Mouse (Mus musculus) induced T-regulatory cell, adult 2 months (primary cell): ENCODE results near the gene Tyw5.

Source experiments
- DNase-seq: peaks from one replicate; pipeline ENCODE4 v3.0.0-alpha.2; 2012; ENCODE audit warnings: low read depth

Gene Tyw5

DNA sequence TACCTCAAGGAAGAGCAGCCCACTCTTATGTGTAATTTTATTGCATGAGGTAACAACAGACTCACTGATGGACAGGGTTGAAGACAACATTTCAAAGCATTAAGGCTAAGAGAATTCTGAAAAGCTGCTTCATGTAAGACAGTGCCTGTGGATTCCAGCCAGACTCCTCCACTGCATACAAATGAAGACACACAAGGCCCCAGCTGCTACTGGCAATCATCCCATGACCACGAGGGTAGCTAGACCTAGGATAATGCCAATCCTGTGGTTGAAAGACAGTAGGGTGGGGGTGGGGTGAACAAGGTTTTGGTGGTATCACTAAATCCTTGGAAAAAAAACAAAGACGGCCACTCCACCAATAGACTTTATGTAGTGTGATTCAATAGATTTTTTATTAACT is 19.0 kb downstream of the Tyw5 start:
- DNase-seq: no peak

DNA sequence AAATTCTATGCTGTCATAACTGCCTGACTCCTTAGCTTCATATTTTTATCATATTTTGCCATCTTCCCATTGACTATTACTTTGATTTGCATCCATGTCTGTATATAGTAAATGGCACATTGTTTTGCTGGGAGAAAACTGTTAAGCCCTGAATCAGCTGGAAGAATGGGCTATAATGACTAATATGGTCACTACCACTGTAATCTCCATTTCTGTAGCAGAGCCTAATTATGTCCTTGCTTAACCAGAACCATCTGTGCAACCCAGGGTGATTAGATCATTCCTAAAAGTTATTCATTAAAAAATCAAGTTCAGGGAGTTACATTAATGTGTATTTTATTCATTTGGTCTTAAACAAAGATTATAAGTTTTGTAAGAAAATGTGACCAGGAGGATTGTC is 20.4 kb downstream of the Tyw5 start:
- DNase-seq: no peak

DNA sequence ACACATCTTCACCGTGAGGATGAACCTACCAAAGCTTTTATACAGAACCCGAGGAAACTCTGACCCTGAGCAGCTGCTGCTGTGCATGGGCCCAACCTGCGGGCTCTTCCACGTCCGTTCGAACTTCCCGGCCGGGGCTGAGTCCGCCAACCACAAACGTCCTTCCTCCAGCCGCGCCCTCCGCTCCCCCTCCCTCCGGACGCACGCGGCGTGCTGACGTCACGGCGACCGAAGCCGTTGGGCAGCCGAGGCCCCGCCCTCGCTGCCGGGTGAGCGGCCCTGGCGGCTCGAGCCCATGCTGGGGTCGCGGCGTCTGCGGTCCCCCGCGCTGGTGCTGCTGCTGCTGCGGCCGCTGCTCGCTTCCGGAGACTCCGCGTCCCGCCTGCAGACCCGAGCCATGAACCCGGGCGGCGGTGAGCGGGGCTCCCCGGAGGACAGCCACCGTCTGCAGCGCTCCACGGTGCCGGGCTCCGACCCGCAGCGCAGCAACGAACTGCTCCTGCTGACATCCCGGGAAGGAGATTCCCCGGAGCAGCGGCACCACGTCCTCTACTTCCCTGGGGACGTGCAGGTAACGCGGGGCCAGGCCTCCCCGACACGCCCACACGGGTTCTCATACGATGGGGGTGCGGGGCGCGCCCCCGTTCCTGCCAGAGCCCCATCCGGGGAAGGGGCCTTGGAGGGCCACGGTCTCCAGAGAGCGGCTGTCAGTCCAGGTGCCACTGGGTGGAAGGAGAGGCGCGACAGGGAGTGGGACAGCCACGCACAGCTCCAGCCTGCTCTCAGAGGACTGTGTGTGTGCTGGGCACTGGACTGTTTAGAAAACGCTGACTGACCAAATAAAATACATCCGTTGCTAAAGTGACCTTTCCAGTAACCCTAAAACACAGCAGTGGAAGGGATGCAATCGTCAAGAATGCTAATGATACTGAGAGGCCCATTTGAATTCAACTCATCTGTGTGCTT is 29.2 kb downstream of the Tyw5 start, which contains the start of gene 1700066M21Rik:
1700066M21Rik (plus strand) TSS at position 245 of the 966 bp plus-strand sequence.
- DNase-seq: peak; percentile 90

DNA sequence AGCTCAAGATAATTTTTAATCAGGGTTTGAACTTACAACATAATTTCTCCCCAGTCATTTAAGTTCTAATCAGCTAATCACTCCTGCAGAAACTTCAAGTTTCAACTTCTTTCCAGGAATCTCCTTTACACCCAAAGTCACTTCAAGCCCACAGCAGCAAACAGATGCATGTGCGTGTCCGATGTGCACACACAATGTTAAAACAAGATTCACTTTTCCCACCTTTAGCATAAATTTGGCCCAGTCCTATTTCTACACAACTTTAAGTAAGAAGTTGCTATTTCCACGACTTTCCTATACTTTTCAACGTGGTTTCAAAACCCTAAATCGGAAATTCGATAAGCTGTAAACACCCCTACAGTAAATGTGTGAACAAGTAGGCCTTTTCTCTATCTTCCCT is 30.1 kb downstream of the Tyw5 start:
- DNase-seq: no peak

DNA sequence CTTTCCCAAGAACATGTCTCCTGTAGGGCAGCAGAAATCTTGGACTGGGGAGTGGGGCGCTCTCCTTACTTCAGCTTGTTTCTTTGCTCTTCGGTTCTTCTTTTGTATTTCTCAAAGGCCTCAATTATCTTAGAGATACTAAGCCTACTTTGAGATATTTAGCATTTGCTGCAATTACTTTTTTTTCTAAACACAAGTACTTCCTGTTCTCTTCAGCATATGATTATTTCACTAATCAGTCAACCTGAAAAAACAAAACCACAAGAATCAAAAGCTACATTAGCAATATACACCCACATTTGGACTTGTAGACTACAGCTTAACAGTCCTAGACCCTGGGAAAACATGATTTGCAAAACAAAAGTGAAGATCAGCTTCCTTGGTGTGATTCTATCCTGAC is 31.6 kb downstream of the Tyw5 start:
- DNase-seq: peak; percentile 37

DNA sequence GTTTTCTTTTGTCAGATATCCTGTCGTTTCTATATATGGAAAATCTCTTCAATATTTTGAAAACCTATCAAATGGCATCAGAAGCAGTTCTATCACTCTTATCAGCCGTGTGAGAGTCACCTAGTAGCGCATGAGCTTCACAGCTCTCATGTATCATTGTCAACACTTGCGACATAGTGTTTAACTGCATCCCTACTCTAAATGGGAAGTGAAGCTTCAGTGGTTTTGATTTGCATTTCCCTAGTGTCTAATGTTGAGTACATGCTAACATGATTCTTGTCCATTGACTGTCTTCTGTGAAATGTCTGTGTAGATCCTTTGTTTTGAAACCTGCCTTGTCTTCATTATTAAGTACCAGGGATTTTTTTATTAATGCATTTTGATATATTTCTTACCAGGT is 36.5 kb downstream of the Tyw5 start:
- no peak for DNase-seq

DNA sequence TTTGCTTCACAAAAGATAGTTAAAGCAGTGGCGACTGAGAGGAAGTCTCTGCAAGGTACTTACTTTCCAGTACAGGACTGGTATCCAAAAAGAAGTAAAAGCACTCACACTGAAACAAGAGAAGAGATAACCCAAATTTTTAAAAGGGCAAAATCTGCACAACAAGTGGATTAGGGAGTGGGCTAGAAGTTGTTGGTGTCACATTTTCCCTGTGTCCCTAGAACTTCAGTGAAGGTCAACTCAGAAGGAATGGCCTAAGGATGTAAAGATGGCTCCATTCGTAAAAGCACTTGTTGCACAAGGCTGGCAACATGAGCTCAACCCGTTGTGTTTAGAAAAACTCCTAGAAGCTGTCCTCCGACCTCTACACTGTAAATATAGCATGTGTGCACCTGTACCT is 37.8 kb downstream of the Tyw5 start:
- DNase-seq: no peak

DNA sequence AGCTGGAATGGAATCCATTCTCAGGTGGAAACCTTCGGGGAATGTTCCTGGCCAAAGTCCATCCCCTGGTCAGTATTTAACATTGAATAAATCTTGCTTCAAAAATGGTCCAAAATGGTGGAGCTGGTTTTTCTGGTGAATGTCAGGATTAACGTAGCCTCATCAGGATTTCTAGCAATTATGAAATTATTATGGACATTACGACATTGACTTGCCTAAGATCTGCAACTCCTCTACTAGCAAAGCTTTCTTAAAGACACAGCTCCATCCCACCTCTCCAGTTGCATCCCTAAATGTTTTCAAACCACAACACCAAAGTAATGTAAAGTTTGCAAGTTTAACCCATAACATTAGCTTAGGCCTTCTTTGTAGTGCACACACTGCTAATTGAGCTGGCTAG is 39.5 kb downstream of the Tyw5 start:
- DNase-seq: no peak

DNA sequence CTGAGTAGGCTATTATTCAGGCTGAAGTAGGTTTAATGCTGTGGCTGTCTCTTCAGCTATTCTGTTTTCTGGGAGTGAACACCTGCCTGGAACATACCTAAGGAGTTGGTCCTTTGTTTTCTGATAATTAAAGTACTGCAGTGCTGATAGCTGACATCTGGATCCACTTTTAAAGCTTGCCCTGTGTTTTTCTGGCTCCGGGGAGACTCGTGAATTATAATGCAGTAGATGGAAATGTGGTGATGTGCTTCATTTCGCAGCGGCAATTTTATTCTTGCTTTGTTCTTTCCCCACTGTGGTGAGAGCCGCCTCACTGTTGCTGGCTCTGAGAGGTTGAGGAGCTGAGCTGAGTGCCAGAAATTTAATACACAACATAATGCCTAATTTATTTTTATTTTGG is 48.4 kb downstream of the Tyw5 start:
- DNase-seq: no peak

DNA sequence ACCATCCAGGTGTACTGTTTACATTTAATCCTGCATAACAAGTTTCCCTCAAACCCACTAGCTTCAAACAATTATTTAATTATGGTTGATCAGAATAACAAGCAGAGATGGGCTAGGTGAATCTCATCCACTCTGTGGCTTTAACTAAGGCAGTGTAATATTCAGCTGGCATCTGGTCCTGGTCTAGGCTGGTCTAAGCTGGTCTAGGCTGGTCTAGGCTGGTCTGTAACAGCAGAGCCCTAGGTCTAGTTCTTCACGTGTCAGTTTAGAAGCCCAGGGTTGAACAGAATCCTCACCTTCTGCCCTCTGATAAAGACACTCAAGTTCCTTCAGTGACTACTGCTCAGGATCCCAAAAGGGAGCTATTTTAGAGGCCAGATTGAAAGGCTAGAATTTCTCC is 55.0 kb downstream of the Tyw5 start:
- DNase-seq: no peak

DNA sequence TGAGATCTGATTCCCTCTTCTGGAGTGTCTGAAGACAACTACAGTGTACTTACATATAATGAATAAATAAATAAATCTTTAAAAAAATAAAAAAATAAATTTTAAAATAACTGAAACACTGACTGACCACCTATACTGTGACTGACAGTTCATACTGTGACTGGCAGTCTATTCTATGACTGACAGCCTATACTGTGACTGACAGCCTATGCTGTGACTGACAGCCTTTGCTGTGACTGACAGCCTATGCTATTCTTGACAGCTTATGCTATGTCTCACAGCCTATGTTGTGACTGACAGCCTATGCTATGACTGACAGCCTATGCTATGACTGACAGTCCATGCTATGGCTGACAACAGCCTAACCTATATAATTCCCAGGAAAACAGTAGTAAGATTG is 59.4 kb downstream of the Tyw5 start:
- no peak for DNase-seq

DNA sequence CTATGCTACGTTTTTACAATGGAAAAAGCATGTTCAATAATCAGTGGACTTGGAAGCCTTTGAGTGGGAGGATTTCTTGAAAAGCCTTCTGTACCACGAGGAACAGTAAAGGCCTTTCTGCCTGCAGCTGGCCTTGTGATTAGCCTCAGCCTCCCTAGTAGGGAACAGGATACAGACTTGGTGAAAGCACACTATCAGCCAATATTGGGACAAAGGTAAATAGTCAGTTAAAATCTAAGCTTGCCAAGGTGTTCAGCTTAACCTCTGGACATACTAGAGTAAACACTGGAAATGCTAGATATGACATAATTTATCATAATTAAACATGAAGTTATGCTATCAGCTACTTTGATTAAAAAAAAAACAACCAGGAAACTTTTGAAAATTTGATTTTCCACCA is 65.7 kb downstream of the Tyw5 start:
- DNase-seq: no peak

DNA sequence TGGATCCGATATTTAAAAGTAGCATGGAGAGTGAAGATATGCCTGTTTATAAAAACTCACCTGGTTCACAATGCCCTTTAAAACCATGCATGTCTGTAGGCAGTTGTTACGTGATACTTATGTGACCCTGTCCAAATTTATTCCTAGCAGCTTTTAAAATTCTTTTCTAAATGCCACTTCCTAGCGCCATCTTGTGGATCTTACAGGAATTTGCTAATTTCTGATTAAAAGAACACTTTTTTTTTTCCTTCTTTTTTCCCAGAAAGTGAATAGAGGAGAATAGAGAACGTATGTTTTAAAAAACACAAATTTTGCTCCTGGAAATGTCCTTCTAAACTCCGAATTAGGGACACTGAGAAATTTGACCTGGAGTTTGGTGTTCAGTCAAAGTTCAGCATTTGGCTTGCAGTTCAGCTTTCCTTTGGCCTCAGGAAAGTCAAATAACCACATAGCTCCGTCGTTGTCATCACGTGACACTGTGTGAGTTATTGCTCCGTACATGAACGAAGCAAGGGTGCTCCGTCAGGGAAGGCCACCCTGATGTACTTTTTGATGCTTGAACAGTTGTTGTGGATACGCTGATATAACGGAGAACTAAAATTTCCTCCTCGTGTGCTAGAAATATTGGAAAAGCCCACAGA is 67.6 kb downstream of the Tyw5 start:
- DNase-seq: peak; percentile 14
